Mouse (Mus musculus): ENCODE data around the gene Zfp768.
"Not testable (repeated sequence)": the region's sequence is repeated elsewhere in the genome, so short reads cannot be mapped to it uniquely, and the experiment has no call there.

GRCm38 (mm10) chr7:127371870-127372269, 26.5 kb upstream of the Zfp768 start:
- not testable (repeated sequence) for TF ChIP-seq POLR2AphosphoS2 (IDR thresholded peaks at IDR 0.05; ENCODE audit: insufficient read length, low read depth); POLR2A (IDR thresholded peaks at IDR 0.05; ENCODE audit: insufficient read length, low read depth); E2F4 (IDR thresholded peaks at IDR 0.05; ENCODE audit: insufficient read depth); TCF12 (IDR thresholded peaks at IDR 0.05; ENCODE audit: insufficient read depth, poor library complexity, severe bottlenecking); REST (IDR thresholded peaks at IDR 0.05; ENCODE audit: insufficient read depth, insufficient read length); MAX (IDR thresholded peaks at IDR 0.05; ENCODE audit: low read depth); MYOG (IDR thresholded peaks at IDR 0.05; ENCODE audit: control insufficient read depth in 1 of 3, insufficient read depth in 1 of 3, insufficient read length in 2 of 3, low read depth in 2 of 3); CEBPB (IDR thresholded peaks at IDR 0.05; ENCODE audit: insufficient read depth, poor library complexity, severe bottlenecking); MYOD1 (IDR thresholded peaks at IDR 0.05; ENCODE audit: control insufficient read depth in 1 of 3, insufficient read length in 2 of 3, low read depth in 2 of 3); USF1 (IDR thresholded peaks at IDR 0.05; ENCODE audit: low read depth)

Measured in myocyte (in vitro differentiated cells).